ENCODE assay signal across 8 mouse cellular contexts in genomic region chr12:24651063-24651557, GRCm38 (mm10). TPM values are rescaled to one million over a fixed set of nuclear protein-coding genes. Genes with fewer than 3 reads are reported as not detected.
DNase-seq lines count a peak whose midpoint lies in the region; ATAC-seq and TF ChIP-seq lines count a peak whose summit lies in the region.

Gene Klf11, plus strand, starts transcription at chr12:24651274.

- TF ChIP-seq POLR2A in lung, adult 2 months (IDR thresholded peaks at IDR 0.05; ENCODE audit: borderline replicate concordance, extremely low read depth, low read depth, low read length): peak; percentile 54; the same call in 1 of the 2 replicates

- no peak for TF ChIP-seq CTCF in lung, adult 2 months (IDR thresholded peaks at IDR 0.05; ENCODE audit: insufficient read depth, low read length)

- under 1% methylated on average over 61 of the region's 68 CpGs for whole genome bisulfite sequencing in forebrain, embryonic 15.5 days
- under 1% methylated on average over 64 of the region's 68 CpGs for WGBS in lung, adult 2 months

- peaks cover 19% of the 10 kb centered on the region for H3K36me3 ChIP-seq in forebrain, embryonic 15.5 days

- H3K9ac ChIP-seq in forebrain, embryonic 15.5 days (replicated peaks): peak within 1 kb of the TSS; percentile 86

- peak; percentile 93 for DNase-seq in ES-CJ7 (ENCODE audit: low read depth, low spot score)
- peak; percentile 96 for DNase-seq in cerebellum, adult 11 months
- DNase-seq in heart, postnatal 25 days (ENCODE audit: low spot score): peak; percentile 98
- DNase-seq in layer of hippocampus, adult 18-20 months (ENCODE audit: low spot score in 2 of 2): peak; percentile 95 to 97
- DNase-seq in lung, adult 2 months: peak; percentile 98
- DNase-seq in thymus, adult 18-20 months: peak; percentile 94

- peaks cover 24% of the 10 kb centered on the region for H3K4me1 ChIP-seq in forebrain, embryonic 15.5 days
- peaks cover 25% of the 10 kb centered on the region for H3K4me1 ChIP-seq in lung, adult 2 months (ENCODE audit: control insufficient read depth, insufficient read depth, low read length)

- no peaks in the 10 kb centered on the region for H3K9me3 ChIP-seq in forebrain, embryonic 15.5 days

- no peaks in the 10 kb centered on the region for H3K27me3 ChIP-seq in forebrain, embryonic 15.5 days

- H3K27ac ChIP-seq in forebrain, embryonic 15.5 days (replicated peaks): peak within 1 kb of the TSS; percentile 93

- intact Hi-C loops in heart, postnatal 25 days (cut with DNase I): loop anchor here (2.0 kb wide), 1 partner anchor 18 kb away; no protein-coding TSS in a partner anchor

- peak within 1 kb of the TSS; percentile 78 for H3K4me3 ChIP-seq in forebrain, embryonic 15.5 days
- peak within 1 kb of the TSS; percentile 90 for H3K4me3 ChIP-seq in lung, adult 2 months (replicated peaks; ENCODE audit: extremely low read depth, low read depth, low read length)

- H3K4me2 ChIP-seq in forebrain, embryonic 15.5 days (replicated peaks): peak within 1 kb of the TSS; percentile 76

- ATAC-seq in forebrain, embryonic 15.5 days (replicated peaks): peak; percentile 91
- ATAC-seq in neutrophil, adult 5-6 weeks (ENCODE audit: extremely low read depth, insufficient number of reproducible peaks, low FRiP score, poor library complexity, severe bottlenecking): peak; percentile 65

RNA-seq across cellular contexts. Expression of gene Klf11, which starts in this region (rescaled TPM):
- polyA plus RNA-seq in forebrain, embryonic 15.5 days (2015; fragmentation: Nextera tagmentation; extraction: Ambion mirVana): 16.6 and 17.7 TPM in 2 replicates
- total RNA-seq in heart, postnatal 25 days (2021): 10 to 100 TPM in 1 of 2 experiments, 1 to 10 TPM in 1; 10.0 to 14.9 TPM
- total RNA-seq in layer of hippocampus, adult 18-20 months (2021): 1 to 10 TPM; 2.9 to 4.6 TPM
- polyA plus RNA-seq in lung, adult 2 months (2012; rRNA removed): 22.1 and 35.2 TPM in 2 replicates
- total RNA-seq in neutrophil, adult 5-6 weeks (2017): 28.2 and 29.6 TPM in 2 replicates

Comparison
In these comparisons a context has a peak if more than half of its experiments do, and no peak if none do; other contexts are left out.
1. Peak in every context shown above with its lines: DNase-seq, ATAC-seq, H3K4me3 ChIP-seq and H3K27ac ChIP-seq.